Mouse (Mus musculus): ENCODE results near the gene Zkscan4. TPM values are rescaled to one million over a fixed set of nuclear protein-coding genes. Genes with fewer than 3 reads are reported as not detected.

Zkscan4 gene
- total RNA-seq, 4 experiments from 2014 or later, result 6.0 to 6.7 (median 6.3) TPM

- peak; percentile 48 to 67 for DNase-seq (ENCODE audit: low spot score in 2 of 2)
Observed at GRCm38 (mm10) chr13:21506221-21506649, 27.5 kb downstream of the Zkscan4 start.

- DNase-seq (ENCODE audit: low spot score in 2 of 2), result no peak
Observed at GRCm38 (mm10) chr13:21530136-21530535, 51.4 kb downstream of the Zkscan4 start.

GRCm38 (mm10) chr13:21530781-21531201 lies 52.1 kb downstream of the Zkscan4 start, which contains the start of gene Zkscan8:
Gene Zkscan8 (minus strand): TSS chr13:21531120.
- peak; percentile 67 to 84 for DNase-seq (ENCODE audit: low spot score in 2 of 2)

Small RNAs within 50 kb of the gene (microRNA-seq; reads per million reads assigned to microRNA genes)
- 0 reads per million in 2 experiments for gene Mir1896

Other genes with a start within 250 kb of the Zkscan4 start
- gene Gpx5, start 186.2 kb upstream of the Zkscan4 start, total RNA-seq (2022), result not detected
- gene Gpx6, start 166.8 kb upstream of the Zkscan4 start, total RNA-seq (2022), result not detected
- not detected for gene Olfr1367, start 132.0 kb upstream of the Zkscan4 start, total RNA-seq (2022)
- gene Zscan12, start 116.1 kb upstream of the Zkscan4 start, total RNA-seq (2022), result 10 to 100 TPM in 1 of 4 experiments, 1 to 10 TPM in 3; 8.1 to 10.1 (median 8.5) TPM
- 10 to 100 TPM; 38.0 to 47.9 (median 44.9) TPM for gene Zkscan3, start 76.2 kb upstream of the Zkscan4 start, total RNA-seq (2022)
- gene Pgbd1, start 37.8 kb upstream of the Zkscan4 start, total RNA-seq (2022), result 1 to 10 TPM; 1.4 to 2.5 (median 1.8) TPM
- 10 to 100 TPM; 50.7 to 68.4 (median 61.0) TPM for gene Zscan26, start 25.2 kb upstream of the Zkscan4 start, total RNA-seq (2022)
- gene Nkapl, start 10.4 kb upstream of the Zkscan4 start, total RNA-seq (2022), result 1 to 10 TPM; 1.3 to 1.6 (median 1.4) TPM
- not detected for gene Gm10065, start 534 bp downstream of the Zkscan4 start, total RNA-seq (2022)
- 10 to 100 TPM; 17.4 to 24.2 (median 20.9) TPM for gene AK157302, start 16.3 kb downstream of the Zkscan4 start, total RNA-seq (2022)
- 10 to 100 TPM; 47.7 to 68.8 (median 61.4) TPM for gene Gm11273, start 22.5 kb downstream of the Zkscan4 start, total RNA-seq (2022)
- gene Zkscan8, start 52.2 kb downstream of the Zkscan4 start, total RNA-seq (2022), result 10 to 100 TPM; 17.9 to 21.9 (median 19.8) TPM
- not detected for gene Olfr1366, start 63.9 kb downstream of the Zkscan4 start, total RNA-seq (2022)
- not detected for gene Olfr1535, start 81.0 kb downstream of the Zkscan4 start, total RNA-seq (2022)
- not detected for gene Olfr1364, start 102.9 kb downstream of the Zkscan4 start, total RNA-seq (2022)
- gene Olfr1362, start 135.1 kb downstream of the Zkscan4 start, total RNA-seq (2022), result not detected
- not detected for gene Olfr11, start 163.6 kb downstream of the Zkscan4 start, total RNA-seq (2022)
- gene Olfr1361, start 184.5 kb downstream of the Zkscan4 start, total RNA-seq (2022), result not detected
- gene Olfr1360, start 198.5 kb downstream of the Zkscan4 start, total RNA-seq (2022), result not detected
- gene Olfr1359, start 219.2 kb downstream of the Zkscan4 start, total RNA-seq (2022), result not detected
- gene Hist1h2bl, start 237.2 kb downstream of the Zkscan4 start, total RNA-seq (2022), result 10 to 100 TPM; 10.8 to 28.3 (median 22.4) TPM
- gene Hist1h2ai, start 237.5 kb downstream of the Zkscan4 start, total RNA-seq (2022), result 10 to 100 TPM in 2 of 4 experiments, 1 to 10 TPM in 2; 8.1 to 36.7 (median 16.0) TPM
- gene Hist1h3h, start 238.8 kb downstream of the Zkscan4 start, total RNA-seq (2022), result 10 to 100 TPM; 30.3 to 49.1 (median 42.8) TPM
- gene Hist1h2bm, start 243.1 kb downstream of the Zkscan4 start, total RNA-seq (2022), result 1 to 10 TPM; 2.8 to 4.8 (median 3.2) TPM